Mouse (Mus musculus) layer of hippocampus, adult 11-12 months (tissue): ENCODE measurements around the gene Rad18.

Source experiments
- DNase-seq: peaks from one replicate; pipeline ENCODE4 v3.0.0; 2022; ENCODE audit warnings: low spot score

The Rad18 gene

DNA sequence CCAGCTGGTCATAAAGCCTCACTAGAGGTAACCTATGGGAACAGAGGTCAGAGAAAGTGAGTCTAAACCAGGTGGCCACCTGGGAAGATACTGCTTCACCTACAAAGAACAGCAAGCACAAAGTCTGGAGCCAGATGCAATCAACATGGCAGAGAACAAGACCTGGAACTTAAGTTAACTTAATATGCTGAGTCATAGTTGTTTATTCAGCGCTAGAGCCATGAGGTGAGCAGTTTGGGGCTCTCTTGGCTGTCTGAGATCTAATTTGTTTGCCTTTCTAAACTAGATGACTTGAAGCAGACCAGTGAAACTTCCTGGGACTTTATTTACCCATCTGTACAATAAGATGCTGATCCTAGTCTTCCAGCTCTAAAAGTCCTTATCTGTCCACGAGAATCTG is 12.4 kb downstream of the Rad18 start:
- no peak for DNase-seq

DNA sequence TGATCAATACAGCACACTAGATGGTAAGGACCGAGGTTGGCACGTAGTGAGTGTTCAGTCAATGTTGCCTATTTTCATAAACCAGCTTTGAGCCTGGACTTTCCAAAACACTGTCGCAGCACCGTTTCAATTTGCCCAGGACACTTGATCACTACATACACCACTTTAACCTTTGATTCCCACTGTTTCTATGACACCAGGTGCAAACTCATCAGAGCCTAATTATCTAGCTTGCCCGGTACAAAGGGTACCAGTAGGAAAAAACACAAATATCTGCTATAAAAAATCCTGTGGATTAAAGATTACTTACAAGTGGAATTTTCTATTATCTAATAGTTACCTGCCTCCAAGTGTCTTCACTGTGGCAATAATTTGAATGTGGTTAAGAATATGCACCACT is 64.4 kb downstream of the Rad18 start:
- DNase-seq, result no peak

DNA sequence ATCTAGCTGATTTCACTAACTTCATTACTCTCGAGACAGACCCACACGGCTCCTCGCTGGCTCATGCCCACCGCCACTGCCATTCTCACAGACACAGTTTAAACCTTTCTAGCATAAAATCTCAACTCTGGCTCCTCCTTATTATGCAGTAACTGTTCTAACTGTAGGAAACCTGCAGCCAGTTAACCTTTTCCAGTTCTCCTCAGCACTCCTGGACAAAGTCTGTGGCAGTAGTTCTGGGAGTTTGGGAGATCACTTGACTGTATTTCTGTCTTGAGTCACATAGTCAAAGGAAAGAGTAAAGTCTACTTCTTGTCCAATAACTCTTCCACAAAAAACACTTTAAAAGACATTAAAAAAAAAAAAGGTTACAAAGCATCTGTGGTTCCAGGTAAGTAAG is 66.2 kb downstream of the Rad18 start:
- DNase-seq, result no peak

DNA sequence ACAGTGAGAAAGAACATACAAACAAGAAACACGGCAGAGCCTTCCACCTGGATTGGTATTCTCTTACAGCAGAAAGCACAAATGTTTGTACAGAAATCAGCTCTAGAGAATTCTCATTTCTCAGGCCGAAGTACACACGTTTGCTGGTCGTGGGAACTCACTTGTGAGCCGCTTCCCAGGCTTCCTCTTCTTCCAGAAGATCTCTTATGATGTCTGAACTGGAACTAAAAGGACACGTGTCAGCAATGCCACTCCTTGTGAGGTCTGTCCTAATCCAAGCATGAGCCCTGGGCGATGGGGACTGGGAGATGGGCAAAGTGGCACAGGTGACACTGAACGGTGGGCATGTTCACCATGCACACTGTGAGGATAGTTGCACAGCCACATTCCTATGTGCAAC is 68.2 kb downstream of the Rad18 start:
- no peak for DNase-seq

DNA sequence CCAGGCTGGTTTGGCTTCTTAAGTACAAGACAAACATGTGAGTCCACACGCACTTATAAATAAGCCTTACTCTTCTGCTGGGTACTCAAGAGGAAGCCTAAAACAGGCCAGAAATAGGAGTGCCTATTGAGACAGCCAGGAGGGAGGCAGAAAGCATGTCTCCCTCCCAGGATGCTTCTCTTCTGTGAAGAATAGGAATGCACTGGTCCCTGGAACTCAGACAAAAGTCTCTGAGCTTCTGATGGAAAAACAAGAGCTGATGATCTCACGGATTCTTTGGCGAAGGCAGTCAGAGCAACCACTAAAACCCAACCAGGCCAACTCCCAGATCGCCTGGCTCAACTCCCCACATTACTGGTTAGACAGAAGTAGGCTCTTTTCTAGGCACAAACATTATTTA is 74.2 kb downstream of the Rad18 start:
- no peak for DNase-seq

DNA sequence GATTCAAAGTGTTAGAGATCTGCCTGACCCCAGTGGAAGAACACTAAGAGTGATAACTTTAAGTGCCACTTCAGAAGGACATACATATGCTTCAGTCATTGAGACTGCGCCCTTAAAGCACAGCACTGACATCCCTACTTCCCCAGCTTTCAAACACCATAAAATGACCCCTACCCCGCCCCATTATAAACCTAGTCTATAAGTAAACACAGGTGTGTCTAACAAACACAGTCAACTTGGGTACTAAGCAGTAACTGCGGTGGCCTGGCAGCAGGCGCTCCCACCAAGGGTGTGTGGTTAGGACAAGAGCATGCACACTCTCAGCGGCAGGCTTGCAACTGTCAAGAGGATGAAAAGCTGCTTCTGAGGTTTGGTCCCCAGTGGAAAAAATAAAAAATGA is 76.5 kb downstream of the Rad18 start:
- DNase-seq, result no peak

DNA sequence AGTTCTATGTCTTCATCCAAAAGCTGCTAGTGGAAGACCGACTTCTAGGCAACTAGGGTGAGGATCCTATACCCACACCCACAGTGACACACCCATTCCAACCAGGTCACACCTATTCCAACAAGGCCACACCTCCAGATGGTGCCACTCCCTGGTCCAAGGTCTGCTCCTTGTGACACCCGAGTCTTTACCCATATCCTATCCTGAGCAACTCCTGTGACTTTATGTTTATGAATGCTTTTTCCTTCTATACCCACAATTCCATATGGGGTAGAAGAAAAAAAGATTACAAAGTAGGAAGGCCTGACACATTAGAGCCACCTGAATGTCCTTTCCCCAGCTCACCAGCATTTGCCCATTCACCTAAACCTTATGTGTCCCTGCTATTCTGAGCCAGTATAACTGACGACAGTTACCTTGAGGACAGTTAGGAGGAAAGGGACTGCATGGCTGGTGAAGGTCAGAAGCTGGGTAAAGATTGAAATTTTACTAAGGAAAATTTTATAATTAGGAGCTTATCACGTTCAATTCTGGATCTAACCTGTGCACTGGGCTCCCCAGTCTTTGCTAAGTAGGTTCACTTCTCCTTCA is 78.7 kb downstream of the Rad18 start:
- no peak for DNase-seq

DNA sequence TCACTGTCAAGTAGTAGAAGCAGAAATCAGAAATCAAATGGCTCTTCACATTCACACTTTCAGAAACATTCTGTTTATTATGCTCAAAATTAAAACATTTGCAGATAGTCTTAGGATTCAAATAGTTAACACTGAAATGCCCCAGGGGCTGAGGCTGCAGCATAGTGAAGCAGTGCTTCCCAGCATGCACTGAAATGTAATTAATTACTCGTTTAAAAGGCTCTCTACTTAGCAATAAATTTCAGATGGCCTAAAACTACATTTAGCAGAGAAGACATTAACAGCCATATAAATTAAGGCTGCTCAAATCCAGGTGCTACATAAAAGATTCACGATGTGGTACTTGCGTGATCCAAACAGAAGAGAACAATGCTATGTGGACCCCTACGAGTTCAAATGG is 87.5 kb downstream of the Rad18 start:
- DNase-seq, result no peak

DNA sequence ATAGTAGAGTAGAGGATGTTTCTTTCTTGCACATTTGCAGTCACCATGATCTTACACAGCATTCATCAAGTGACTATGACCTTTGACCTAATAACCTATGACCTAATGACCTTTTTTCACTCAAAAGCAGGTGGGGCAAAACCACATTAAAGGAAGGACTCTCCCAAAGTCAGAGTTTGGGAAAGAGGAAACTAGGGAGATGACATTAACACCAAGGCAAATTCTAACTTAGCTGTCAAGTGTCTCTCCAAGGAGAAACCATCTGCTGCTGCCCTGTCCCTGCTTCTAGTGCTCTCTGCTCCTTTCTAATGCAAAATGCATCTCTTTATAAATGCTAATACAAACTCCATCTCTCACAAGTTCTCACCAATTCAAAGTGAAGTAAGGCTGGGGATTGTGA is 92.6 kb downstream of the Rad18 start:
- no peak for DNase-seq

DNA sequence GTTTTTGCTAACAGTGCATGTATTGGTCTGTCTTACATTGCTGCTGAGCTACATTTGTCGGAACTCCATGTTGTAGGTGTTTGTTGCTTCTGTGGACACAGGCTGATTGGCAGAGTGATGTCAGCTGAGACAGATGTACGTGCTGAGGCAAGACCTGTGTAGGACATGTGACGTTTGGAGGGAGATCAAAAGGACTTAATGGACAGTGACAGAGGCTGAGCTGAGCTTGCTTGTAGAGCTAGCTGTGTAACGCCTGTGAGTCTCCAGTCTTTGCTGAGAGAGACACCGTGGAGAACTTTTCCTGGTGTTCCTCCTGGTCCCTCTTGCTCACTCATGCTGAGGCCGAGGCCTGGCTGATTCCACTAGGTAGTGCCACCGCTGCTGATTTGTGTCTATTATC is 101.5 kb downstream of the Rad18 start:
- DNase-seq, result no peak

DNA sequence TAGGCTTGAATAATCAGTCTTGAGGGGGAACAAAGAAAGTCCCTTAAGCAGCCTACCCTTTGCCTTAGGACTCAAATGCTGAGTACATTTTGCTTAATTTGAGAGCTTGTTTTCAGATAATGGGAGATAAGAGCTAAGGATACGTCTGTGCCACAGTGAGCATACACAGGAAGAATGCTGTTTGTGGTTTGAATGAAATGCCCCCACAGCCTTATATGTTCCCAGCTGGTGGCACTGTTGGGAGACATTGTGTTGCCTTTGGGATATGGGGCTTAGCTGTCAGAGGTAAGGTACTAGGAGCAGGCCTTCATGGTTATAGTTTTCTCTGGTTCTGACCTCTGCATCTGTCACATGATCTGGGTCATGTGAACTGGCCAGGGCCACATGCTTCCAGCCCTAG is 108.6 kb downstream of the Rad18 start:
- no peak for DNase-seq

DNA sequence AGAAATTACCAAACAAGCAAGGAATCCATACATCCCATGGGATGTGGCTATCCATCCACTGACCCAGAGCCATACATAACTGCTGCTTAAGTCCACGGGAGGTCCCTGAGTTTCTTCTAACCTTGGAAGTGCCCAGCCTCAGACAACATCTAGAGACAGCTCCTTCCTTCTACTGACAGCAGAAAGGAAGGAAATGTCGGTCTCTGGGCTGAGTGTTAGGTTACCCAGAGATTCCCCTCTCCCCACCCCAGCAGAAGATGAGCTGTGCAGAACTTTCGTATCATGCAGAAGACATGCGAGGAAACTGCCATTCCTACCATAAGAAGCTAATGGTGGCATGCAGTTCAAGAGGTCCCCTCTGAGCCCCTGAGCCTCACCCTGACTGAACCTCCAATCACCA is 109.5 kb downstream of the Rad18 start:
- no peak for DNase-seq

DNA sequence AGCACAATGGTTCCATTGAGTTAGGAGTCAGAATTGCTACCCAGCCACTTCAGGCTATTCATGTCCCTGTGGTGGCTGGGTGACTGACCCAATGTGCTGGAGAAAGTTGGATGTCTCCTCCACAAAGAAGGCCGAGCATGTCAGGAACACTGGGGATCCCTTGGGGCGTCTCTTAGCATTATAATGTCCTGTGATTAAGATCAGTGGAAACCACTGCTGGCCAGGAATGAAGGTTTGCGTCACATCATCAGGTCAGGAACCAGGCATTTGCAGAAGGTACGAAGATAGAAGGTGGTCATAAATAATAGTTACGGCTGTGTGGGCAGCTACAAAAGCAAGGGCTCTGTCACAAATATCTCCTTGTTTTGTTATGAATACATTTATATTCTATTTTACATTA is 111.5 kb downstream of the Rad18 start:
- no peak for DNase-seq

DNA sequence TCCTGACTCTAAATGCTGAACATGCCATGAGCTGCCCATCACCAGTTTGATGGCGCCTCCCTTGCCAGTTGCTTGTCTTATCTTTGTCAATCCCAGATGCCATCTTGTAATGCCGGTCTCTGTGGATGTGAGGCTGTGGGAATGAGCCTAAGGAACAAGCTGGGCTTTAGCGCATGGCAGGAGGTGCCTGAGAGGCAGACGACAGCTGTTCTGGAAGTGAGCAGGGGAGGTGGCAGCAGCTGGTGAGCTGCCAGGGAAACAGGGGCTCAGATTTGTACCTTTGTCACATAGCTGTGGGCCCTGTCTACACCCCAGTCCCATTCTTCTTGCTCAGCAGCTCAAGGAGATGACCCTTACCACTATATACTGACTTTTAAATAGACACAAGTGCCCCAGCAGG is 114.5 kb downstream of the Rad18 start:
- no peak for DNase-seq

DNA sequence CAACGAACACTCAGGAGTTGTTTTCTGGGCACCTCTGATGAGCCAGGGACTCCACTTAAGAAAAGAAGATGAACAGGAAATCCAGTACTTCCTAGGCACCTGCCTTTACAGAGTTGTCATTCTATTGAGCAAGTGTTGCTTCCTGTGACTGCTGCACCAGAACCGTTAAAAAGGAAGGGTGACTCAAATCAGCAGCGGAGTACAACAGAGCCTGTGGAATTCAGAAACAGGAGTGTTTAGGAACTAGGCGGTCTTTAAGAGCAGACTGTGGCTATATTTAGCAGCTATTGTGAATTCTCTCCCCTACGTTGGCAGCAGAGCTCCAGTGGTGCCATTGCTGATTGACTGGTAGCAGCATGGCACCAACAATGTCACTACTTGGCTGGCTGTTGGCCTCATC is 119.3 kb downstream of the Rad18 start:
- DNase-seq, result no peak

DNA sequence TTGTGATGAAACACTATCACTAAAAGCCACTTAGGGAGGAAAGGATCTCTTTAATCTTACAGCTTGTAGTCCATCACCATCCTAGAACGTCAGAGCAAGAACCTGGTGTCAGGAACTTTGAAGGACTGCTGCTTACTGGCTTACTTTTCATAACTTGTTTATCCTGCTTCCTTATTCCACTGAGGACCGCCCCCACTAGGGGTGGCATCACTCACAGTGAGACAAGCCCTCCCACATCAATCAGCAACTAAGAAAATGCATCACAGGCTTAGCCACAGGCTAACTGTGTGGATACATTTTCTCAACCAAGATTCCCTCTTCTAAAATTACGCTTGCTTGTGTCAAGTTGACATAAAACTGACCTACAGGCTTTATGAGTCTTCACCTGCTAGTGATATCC is 121.9 kb downstream of the Rad18 start:
- no peak for DNase-seq

DNA sequence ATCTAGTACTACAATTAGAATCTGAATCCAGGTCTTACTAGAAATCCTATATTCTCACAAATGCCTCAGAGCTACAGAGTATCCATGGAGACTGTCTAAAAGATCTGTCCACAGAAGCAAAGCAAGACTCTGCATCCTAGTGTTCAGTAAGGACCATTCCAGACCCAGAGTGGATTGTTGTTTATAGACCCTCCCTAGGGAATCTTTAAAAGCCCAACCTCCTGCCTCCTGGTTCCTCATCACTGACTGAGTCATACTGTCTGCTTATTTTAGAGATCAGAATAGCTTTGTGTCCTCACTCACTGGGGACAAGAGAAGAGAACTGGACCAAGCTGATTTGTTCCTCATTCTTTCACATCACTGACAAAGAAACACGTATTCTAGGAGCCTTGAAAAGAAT is 126.1 kb downstream of the Rad18 start:
- DNase-seq, result no peak
